Mouse (Mus musculus) forebrain, embryonic 16.5 days (tissue): ENCODE measurements around the gene Dctpp1. TPM values are rescaled to one million over a fixed set of nuclear protein-coding genes. Genes with fewer than 3 reads are reported as not detected.

ENCODE experiments used
- ATAC-seq: fragments of 200-750 bp; cut with Nextera tagmentation; 2 replicates; pipeline ENCODE4 v1.8.0; 2017; ENCODE audit warnings: mild to moderate bottlenecking, moderate library complexity
- H3K27ac ChIP-seq: fragments of 300-500 bp; sonication (generic); 2 replicates; pipeline ENCODE4 v1.5.1; 2014; ENCODE audit warnings: low read length, control low read depth
- H3K27me3 ChIP-seq: fragments of 300-500 bp; sonication (generic); replicated peaks from 2 replicates; pipeline ENCODE4 v1.6.1; 2014; ENCODE audit warnings: low read length; ENCODE audit not compliant: control insufficient read depth, insufficient read depth
- H3K36me3 ChIP-seq: fragments of 300-500 bp; sonication (generic); 2 replicates; pipeline ENCODE4 v1.6.1; 2014; ENCODE audit not compliant: control insufficient read depth, insufficient read depth
- H3K4me1 ChIP-seq: fragments of 300-500 bp; sonication (generic); replicated peaks from 2 replicates; pipeline ENCODE4 v1.6.1; 2014; ENCODE audit warnings: low read length; ENCODE audit not compliant: control insufficient read depth, insufficient read depth
- H3K4me2 ChIP-seq: fragments of 300-500 bp; sonication (generic); 2 replicates; pipeline ENCODE4 v1.6.1; 2014; ENCODE audit warnings: mild to moderate bottlenecking, low read length, control low read depth
- H3K4me3 ChIP-seq: fragments of 300-500 bp; sonication (generic); replicated peaks from 2 replicates; pipeline ENCODE4 v1.5.1; 2014; ENCODE audit warnings: mild to moderate bottlenecking, low read length, control low read depth
- H3K9ac ChIP-seq: fragments of 300-500 bp; sonication (generic); replicated peaks from 2 replicates; pipeline ENCODE4 v1.6.1; 2014; ENCODE audit warnings: low read depth, low read length, control low read depth
- H3K9me3 ChIP-seq: fragments of 300-500 bp; sonication (generic); 2 replicates; pipeline ENCODE4 v1.6.1; 2016; ENCODE audit warnings: low read length; ENCODE audit not compliant: control insufficient read depth
- WGBS: fragments of 180-500 bp; shearing (Covaris S2); extraction: QIAGEN DNeasy Blood & Tissue Kit; methylation state at CpG from one replicate; pipeline ENCODE4 v1.1.7; 2014; 5-methylcytosine and 5-hydroxymethylcytosine counted together
- polyA plus RNA-seq: library from polyadenylated mRNA; unstranded; fragments of >200 nt; fragmentation: Nextera tagmentation; extraction: Ambion mirVana; gene quantifications from 2 replicates; pipeline ENCODE4 v1.2.1, GENCODE M21; 2015

The Dctpp1 gene
- polyA plus RNA-seq, 1 experiment from 2014 or later, result 147 TPM

DNA sequence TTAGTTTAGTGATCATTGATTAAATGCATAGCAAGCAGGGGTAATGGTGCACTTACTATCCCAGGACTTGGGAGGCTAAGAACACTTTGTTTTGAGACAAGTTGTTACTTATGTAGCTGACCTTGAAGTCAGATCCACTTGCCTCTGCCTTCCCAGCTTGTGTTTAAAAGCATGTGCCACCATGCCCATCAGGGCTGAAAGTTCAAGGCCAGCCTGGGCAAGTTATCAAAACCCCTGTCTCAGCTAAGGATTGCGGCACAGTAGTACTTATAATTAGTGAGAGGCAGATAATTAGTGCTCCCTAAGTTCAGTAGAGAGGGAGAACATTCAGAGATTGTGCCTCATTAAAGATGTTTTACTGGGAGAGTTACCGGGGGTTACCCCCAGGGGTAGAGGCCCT lies 25.7 kb downstream of the Dctpp1 start:
- Histone ChIP-seq H3K9me3 (no peaks in the 10 kb centered on the region), H3K4me1 (peaks cover 32% of the 10 kb centered on the region), H3K9ac (no peak overlapping the region), H3K4me3 (no peak overlapping the region), H3K27me3 (no peaks in the 10 kb centered on the region), H3K4me2 (peak overlapping the region; percentile 88), H3K36me3 (peaks cover 25% of the 10 kb centered on the region), H3K27ac (no peak overlapping the region)
- no peak for ATAC-seq
- 55% methylated on average over 2 of the region's 2 CpGs for WGBS

DNA sequence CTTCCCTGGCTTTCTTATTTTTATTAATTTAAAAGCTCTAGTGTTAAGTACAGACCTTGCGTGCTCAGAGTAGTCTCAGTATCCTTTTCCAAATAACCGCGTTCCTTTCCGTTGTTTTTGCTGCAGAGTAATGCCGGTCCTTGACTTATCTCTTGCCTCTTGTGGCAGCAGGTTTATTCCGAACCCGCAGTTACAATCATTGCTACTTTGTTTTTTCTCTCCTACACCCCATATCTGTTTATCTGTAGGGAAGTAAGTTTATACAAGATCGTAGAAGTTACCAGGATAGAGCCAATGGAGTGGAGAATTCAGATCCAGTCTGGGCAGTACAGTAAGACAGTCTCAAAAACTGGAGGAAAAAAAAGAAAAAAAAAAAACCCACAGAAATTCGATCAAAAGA lies 26.7 kb downstream of the Dctpp1 start:
- peak overlapping the region; percentile 100 for H3K27ac ChIP-seq
- peaks cover 25% of the 10 kb centered on the region for H3K36me3 ChIP-seq
- peak overlapping the region; percentile 96 for H3K9ac ChIP-seq
- no peak for ATAC-seq
- 4% methylated on average over 9 of the region's 9 CpGs for WGBS
- H3K27me3 ChIP-seq, result no peaks in the 10 kb centered on the region
- H3K4me2 ChIP-seq, result peak overlapping the region; percentile 88
- H3K4me1 ChIP-seq, result peaks cover 34% of the 10 kb centered on the region
- H3K9me3 ChIP-seq, result no peaks in the 10 kb centered on the region
- H3K4me3 ChIP-seq, result peak overlapping the region; percentile 85

- under 1% methylated on average over 27 of the region's 27 CpGs for WGBS
- peak overlapping the region; percentile 85 for H3K4me3 ChIP-seq
- H3K27me3 ChIP-seq, result no peaks in the 10 kb centered on the region
- H3K9me3 ChIP-seq, result no peaks in the 10 kb centered on the region
- peak; percentile 47 for ATAC-seq
- H3K27ac ChIP-seq, result peak overlapping the region; percentile 100
- H3K4me2 ChIP-seq, result peak overlapping the region; percentile 88
- peaks cover 34% of the 10 kb centered on the region for H3K4me1 ChIP-seq
- H3K36me3 ChIP-seq, result peaks cover 25% of the 10 kb centered on the region
- H3K9ac ChIP-seq, result peak overlapping the region; percentile 96
These were observed 27.1 kb downstream of the Dctpp1 start for GRCm38 (mm10) chr7:127233368-127233749.

- Histone ChIP-seq H3K36me3 (peaks cover 22% of the 10 kb centered on the region), H3K27ac (peak within 1 kb of the TSS; percentile 100), H3K9ac (peak within 1 kb of the TSS; percentile 96), H3K27me3 (no peaks in the 10 kb centered on the region), H3K9me3 (no peaks in the 10 kb centered on the region), H3K4me1 (peaks cover 34% of the 10 kb centered on the region), H3K4me3 (peak within 1 kb of the TSS; percentile 85), H3K4me2 (peak within 1 kb of the TSS; percentile 99)
- ATAC-seq, result peak; percentile 95
- WGBS, result under 1% methylated on average over 62 of the region's 64 CpGs
These were observed 27.7 kb downstream of the Dctpp1 start, which contains the start of the genes Zfp553 and Sept1 for GRCm38 (mm10) chr7:127232622-127233367. Gene Zfp553, plus strand, starts transcription at chr7:127233061. Gene Sept1, minus strand, starts transcription at chr7:127233130.

GRCm38 (mm10) chr7:127231826-127232621 lies 28.5 kb downstream of the Dctpp1 start:
- H3K9me3 ChIP-seq, result no peaks in the 10 kb centered on the region
- H3K27me3 ChIP-seq, result no peaks in the 10 kb centered on the region
- peak overlapping the region; percentile 99 for H3K4me2 ChIP-seq
- H3K36me3 ChIP-seq, result peaks cover 19% of the 10 kb centered on the region
- no peak for ATAC-seq
- H3K4me1 ChIP-seq, result peaks cover 34% of the 10 kb centered on the region
- peak overlapping the region; percentile 100 for H3K27ac ChIP-seq
- H3K9ac ChIP-seq, result peak overlapping the region; percentile 96
- 3% methylated on average over 20 of the region's 20 CpGs for WGBS
- peak overlapping the region; percentile 85 for H3K4me3 ChIP-seq

GRCm38 (mm10) chr7:127231376-127231775 lies 29.1 kb downstream of the Dctpp1 start:
- Histone ChIP-seq H3K9me3 (no peaks in the 10 kb centered on the region), H3K9ac (peak overlapping the region; percentile 96), H3K27ac (no peak overlapping the region)

GRCm38 (mm10) chr7:127228615-127229303 lies 31.8 kb downstream of the Dctpp1 start:
- Histone ChIP-seq H3K9me3 (no peaks in the 10 kb centered on the region), H3K9ac (no peak overlapping the region), H3K36me3 (no peaks in the 10 kb centered on the region), H3K27ac (no peak overlapping the region), H3K4me2 (no peak overlapping the region), H3K4me3 (no peak overlapping the region), H3K27me3 (no peaks in the 10 kb centered on the region), H3K4me1 (peaks cover 23% of the 10 kb centered on the region)
- 69% methylated on average over 4 of the region's 4 CpGs for WGBS
- no peak for ATAC-seq

More at GRCm38 (mm10) chr7:127231376-127231775, 29.1 kb downstream of the Dctpp1 start:
- 62% methylated on average over 3 of the region's 3 CpGs for WGBS
- no peaks in the 10 kb centered on the region for H3K27me3 ChIP-seq
- peaks cover 34% of the 10 kb centered on the region for H3K4me1 ChIP-seq
- no peak for ATAC-seq
- peak overlapping the region; percentile 99 for H3K4me2 ChIP-seq
- peaks cover 12% of the 10 kb centered on the region for H3K36me3 ChIP-seq
- H3K4me3 ChIP-seq, result peak overlapping the region; percentile 85

DNA sequence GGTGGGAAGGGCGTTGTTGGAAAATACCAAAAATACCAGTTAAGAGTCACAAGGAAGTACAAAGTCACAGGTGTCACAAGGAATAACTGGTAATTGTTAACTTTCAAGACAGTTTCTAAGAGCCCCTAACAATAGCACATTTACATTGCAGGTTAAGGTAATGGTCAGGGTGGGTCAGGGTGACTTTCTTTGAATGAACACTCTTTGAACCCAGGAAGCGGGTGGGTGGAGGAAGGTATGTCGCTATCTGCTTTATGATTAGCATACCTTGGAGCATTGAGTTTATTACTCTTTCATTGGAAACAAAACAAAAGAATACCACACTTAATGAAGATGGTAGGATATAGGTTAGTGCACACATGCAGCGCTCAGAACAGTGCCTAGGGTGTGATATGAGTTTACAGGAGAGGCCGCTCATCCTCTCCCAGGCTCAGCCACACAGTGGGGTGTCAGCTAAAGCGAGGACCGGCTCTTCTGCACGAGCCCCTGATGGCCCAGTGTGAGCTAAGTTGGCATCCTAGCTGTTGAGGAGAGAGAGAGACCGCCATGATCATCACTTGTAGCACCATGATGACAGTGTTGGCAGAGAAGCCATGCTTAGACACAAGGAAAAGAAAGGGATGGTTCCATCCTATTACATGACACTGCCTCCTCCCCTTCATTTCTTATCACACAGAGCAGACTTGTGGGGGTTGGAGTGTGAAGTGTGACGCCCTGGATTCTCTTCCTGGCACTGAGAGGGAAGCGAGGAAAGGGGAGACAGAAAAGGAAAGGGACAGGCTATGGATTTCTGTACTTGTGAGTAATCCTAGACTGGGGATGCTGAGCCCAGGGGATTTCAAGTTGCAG lies 35.1 kb downstream of the Dctpp1 start:
- Histone ChIP-seq H3K27me3 (no peaks in the 10 kb centered on the region), H3K4me2 (no peak overlapping the region), H3K4me1 (peaks cover 8% of the 10 kb centered on the region), H3K36me3 (no peaks in the 10 kb centered on the region), H3K4me3 (no peak overlapping the region), H3K9me3 (no peaks in the 10 kb centered on the region), H3K27ac (no peak overlapping the region), H3K9ac (no peak overlapping the region)
- ATAC-seq, result no peak
- 89% methylated on average over 11 of the region's 11 CpGs for WGBS
